Mouse (Mus musculus) A20 (cell line): Measurements from ENCODE around the gene Cbl.
"Not testable (repeated sequence)": the region's sequence is repeated elsewhere in the genome, so short reads cannot be mapped to it uniquely, and the experiment has no call there.

Experiments used
- DNase-seq: peaks from one replicate; pipeline ENCODE4 v3.0.0-alpha.2; 2011; ENCODE audit warnings: low read depth, low spot score

The Cbl gene

GRCm38 (mm10) chr9:44130581-44131275 lies 103.1 kb downstream of the Cbl start:
- no peak for DNase-seq

GRCm38 (mm10) chr9:44130034-44130433 lies 103.8 kb downstream of the Cbl start:
- no peak for DNase-seq

- DNase-seq, result no peak
These were observed 104.2 kb downstream of the Cbl start for GRCm38 (mm10) chr9:44129633-44130032.

DNA sequence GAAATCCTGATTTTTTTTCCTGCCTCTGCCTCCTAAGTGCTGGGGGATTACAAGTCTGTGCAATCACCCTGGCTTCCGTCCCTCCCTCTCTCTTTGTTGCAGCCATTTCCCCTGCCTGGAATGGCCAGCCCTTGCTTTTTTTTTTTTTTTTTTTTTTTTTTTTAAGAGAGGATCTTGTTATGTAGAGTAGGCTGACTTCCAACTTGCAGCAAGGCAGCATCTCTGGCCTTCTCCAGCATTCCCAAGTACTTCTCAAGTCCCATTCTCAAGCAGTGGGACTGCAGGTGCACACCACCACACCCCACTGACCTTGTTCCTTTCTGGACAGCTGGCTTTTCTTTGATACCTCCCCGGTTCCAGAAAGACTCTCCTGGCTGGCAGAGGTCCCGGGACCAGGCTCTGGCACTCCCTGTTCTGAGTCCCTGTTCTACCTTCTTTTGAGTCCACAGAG lies 106.5 kb downstream of the Cbl start:
- no peak for DNase-seq

GRCm38 (mm10) chr9:44126746-44127145 lies 107.1 kb downstream of the Cbl start:
- no peak for DNase-seq

GRCm38 (mm10) chr9:44125546-44126428 lies 108.1 kb downstream of the Cbl start:
- peak; percentile 81 for DNase-seq

DNA sequence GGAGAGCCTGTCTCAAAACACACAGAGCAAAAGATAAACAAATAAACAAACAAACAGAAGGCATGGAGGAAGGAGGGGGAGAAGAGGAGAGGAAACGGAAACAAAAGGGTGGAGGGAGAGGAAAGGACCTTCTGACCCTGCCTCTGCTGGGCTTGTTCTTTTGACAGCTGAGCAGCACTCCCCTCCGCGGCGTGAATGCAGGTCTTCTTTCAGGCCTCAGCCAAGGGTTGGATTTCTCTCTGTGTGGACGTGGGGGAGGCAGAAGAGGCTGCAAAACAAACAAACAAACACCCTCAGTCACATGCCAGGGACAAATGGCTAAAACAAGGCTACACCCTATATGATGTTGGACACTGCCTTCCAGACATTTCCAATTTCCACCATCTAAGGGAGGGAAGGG lies 108.8 kb downstream of the Cbl start:
- DNase-seq, result no peak

DNA sequence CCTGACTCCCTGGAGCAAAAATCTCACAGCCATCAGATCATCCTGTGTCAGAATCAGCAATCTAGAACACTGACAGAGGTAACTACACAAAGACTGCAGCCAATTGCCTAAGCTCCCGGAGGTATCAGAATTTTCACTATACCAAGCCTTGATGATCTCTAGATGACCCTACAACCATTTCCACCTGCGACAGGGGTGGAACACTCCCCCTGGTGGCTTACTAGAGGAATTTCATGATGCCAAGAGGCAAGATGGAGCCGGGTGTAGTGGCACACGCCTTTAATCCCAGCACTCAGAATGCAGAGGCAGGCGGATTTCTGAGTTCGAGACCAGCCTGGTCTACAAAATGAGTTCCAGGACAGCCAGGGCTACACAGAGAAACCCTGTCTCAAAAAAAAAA lies 109.5 kb downstream of the Cbl start:
- DNase-seq, result peak; percentile 49

DNA sequence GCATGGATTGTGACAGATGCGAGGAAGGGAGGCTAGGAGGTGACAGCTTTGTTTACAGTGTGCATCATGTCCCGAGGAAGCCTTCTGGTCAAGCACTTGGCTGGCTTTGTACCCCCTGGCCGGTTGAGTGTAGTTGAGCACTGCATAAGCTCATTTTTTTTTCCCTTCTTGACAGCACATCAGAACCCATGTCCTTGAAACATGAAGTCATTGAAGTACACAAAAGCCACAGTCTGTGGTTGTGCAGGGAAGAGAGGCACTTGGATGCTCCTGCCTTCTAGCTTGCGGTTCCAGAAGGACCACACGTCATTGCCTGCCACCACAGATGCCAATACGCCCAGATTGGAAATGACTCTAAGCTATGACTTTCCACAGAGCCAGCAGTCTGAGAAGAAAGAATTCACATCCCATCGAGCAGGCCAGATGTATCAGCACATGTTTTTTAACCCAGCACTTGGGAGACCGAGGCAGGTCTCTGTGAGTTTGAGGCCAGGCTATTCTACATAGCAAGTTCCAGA lies 113.8 kb downstream of the Cbl start:
- DNase-seq, result no peak

- DNase-seq, result peak; percentile 64
These were observed 114.8 kb downstream of the Cbl start for GRCm38 (mm10) chr9:44119011-44119410.

DNA sequence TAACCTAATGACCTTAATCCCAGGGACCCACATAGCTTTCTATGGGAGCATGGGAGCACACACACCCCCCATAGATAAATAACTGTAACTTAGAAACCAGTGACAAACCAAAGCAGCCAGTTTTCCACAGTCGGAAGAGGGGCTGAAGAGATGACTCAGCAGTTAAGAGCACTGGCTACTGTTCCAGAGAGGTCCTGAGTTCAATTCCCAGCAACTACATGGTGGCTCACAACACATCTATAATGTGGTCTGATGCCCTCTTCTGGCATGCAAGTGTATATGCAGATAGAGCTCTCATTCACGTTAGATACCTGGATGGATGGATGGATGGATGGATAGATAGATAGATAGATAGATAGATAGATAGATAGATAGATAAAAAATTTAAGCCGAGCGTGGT lies 117.7 kb downstream of the Cbl start:
- DNase-seq, result peak; percentile 41

- peak; percentile 41 for DNase-seq
These were observed 118.2 kb downstream of the Cbl start for GRCm38 (mm10) chr9:44115599-44115998.

- DNase-seq, result peak; percentile 26
These were observed 119.4 kb downstream of the Cbl start for GRCm38 (mm10) chr9:44114453-44114852.

DNA sequence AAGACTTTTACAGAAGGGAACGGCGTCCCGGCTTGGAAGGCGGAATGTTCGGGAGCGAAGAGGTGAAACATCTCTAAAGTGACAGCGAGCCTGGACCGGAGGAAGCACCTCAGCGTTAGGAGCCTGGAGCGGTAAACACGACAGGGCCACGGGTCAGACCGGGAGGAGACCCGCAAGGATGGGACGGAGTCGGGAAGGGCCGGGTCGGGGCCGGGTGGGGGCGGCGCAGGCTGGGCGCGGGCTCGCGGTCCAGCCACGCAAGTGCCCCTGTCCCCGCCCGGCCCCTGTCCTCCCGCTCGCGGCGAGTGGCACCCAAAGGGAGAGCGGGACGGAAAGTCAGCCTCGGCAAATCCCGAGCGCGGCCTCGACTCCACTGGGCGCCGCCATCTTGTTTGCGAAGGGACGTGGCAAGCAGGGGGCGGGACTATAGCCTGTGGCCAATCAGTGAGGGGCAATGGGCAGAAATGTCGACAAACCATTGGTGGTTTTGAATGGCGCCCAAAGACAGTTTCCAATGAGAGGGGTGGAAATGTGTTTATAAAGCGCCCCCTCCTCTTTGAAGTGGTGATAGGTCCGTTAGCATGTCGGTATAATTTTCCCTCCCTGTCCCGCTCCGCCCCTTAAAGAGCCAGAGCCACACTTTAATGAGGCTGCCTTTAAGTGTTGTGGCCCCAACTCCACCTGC lies 120.6 kb downstream of the Cbl start, which contains the start of the genes Gm49380 and Rnf26:
TSS of gene Gm49380 (minus strand) at position 396 of the 685 bp plus-strand sequence.
TSS of gene Rnf26 (minus strand) at position 413 of the 685 bp plus-strand sequence.
- DNase-seq, result peak; percentile 97

DNA sequence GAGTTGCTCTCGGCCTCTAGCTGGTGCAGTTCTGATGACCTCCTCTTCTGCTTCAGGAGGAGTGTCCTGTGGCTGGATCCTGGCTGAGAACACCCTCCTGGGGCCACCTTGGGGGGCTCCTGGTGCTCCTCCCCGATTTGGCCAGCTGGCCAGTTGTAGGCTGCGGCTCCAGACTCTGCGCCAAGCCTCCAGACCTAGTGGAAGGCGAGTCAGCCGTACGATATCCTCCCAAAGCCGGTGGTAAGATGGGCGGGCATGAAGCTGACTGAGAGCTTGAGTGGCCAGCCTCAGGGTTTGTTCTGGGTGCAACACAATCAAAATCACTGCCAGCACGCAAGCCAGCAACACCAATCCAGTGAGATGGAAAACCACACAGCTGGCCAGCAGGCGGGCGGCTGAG lies 121.9 kb downstream of the Cbl start:
- not testable (repeated sequence) for DNase-seq

- peak; percentile 76 for DNase-seq
These were observed 124.3 kb downstream of the Cbl start for GRCm38 (mm10) chr9:44109360-44110095.

GRCm38 (mm10) chr9:44108269-44109055 lies 125.4 kb downstream of the Cbl start:
- DNase-seq, result no peak

GRCm38 (mm10) chr9:44107557-44108179 lies 126.2 kb downstream of the Cbl start:
- DNase-seq, result no peak

DNA sequence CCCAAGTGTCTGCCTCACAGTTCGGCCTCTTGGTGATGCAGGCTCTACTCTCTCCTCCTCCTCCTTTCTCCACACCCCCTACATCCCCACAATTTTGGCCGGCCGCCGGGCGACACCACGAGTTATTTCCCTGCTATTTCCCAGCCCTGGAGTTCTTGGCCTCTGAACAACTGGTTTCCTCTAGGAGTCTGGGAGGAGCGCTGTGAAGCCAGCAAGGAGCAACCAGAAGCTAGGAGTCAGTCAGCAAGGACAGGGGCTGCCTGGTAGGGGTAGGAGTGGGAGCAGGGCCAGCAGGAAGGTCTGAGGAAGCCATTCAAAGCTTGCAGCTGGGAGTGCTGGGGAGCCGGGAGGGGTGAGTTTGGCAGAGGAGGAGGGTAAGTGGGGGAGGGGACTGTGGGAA lies 126.7 kb downstream of the Cbl start, which contains the start of gene C1qtnf5:
TSS of gene C1qtnf5 (plus strand) at position 136 of the 400 bp plus-strand sequence.
- no peak for DNase-seq

DNA sequence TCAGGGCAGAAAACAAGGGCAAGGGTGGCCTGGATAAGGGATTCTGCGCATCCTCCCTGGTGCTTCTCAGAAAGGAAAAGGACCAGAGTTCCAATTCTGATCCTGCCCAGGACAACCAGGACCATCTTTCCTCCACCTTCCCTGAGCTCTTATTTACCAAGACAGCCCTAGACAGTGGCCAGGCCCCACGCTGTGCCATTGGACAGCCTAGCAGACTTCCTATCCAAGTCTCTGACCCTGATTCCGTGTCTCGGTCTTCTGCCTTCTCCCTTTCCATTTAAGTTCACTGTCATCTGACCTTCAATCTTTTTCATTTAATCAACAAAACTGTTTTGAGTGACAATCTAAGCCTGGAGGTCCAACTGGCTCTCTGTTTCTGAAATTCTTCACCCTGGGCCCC lies 127.3 kb downstream of the Cbl start:
- DNase-seq, result no peak
